Mouse (Mus musculus) lung, postnatal 0 days (tissue): ENCODE data around the gene Hunk.

Experiments used
- CTCF ChIP-seq: IDR thresholded peaks from 2 replicates; pipeline ENCODE4 v1.5.1; 2016; ENCODE audit warnings: antibody characterized with exemption, mild to moderate bottlenecking
- EP300 ChIP-seq: IDR thresholded peaks from 2 replicates; pipeline ENCODE4 v1.6.1; 2016; ENCODE audit warnings: antibody characterized with exemption, mild to moderate bottlenecking, control low read depth

DNA sequence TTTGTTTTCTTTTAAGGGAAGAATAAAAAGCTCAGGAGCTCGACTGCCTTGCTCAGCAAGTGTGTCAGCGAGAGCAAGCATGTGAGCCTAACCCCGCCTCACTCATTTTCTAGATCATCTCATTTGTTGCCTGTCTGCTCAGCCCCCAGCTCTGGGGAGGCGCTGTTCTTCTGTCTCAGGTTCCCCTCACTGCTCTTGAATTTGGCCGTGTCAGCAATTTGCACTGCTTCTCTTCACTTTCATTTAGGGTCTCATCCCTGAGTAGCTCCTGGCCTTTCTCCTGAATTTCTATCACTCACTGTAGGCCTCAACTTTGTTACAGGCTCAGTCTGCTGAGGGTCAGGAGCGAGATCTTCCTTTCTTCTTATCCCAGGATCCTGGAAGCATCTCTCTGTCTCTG lies 53.7 kb downstream of the Hunk start:
- no peak for TF ChIP-seq CTCF
- TF ChIP-seq EP300 = no peak
